Mouse (Mus musculus): ENCODE results near the gene Gm10190.
A peak's percentile ranks its signal among the peaks of the same experiment; 100 is the strongest.
"Not testable (repeated sequence)": the region's sequence is repeated elsewhere in the genome, so short reads cannot be mapped to it uniquely, and the experiment has no call there.

Gene Gm10190

DNA sequence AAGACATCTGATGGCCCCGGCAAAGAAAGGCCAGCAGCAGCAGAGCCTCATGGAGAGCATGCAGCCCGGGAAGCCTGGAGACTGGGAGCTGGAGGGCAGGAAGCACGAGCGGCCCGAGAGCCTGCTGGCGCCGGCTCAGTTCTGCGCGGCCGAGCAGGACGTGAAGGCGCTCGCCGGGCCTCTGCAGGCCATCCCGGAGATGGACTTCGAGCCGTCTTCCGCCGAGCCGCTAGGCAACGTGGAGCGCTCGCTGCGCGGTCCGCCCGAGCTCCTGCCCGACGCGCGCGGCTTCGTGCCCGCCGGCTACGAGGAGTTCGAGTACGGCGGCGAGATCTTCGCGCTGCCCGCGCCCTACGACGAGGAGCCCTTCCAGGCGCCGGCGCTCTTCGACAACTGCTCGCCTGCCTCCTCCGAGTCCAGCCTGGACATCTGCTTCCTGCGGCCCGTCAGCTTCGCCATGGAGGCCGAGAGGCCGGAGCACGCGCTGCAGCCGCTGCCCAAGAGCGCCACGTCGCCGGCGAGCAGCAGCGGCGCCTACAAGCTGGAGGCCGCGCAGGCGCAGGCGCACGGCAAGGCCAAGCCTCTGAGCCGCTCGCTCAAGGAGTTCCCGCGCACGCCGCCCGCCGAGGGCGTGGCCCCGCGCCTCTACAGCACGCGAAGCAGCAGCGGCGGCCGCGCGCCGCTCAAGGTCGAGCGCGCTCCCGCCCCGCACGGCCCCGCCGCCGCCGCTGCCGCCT lies at the start of gene Gm10190:
Gene Gm10190, minus strand, starts transcription at position 553 of the 737 bp plus-strand sequence.
- peak; percentile 90 for DNase-seq (ENCODE audit: low spot score in 2 of 2)

DNA sequence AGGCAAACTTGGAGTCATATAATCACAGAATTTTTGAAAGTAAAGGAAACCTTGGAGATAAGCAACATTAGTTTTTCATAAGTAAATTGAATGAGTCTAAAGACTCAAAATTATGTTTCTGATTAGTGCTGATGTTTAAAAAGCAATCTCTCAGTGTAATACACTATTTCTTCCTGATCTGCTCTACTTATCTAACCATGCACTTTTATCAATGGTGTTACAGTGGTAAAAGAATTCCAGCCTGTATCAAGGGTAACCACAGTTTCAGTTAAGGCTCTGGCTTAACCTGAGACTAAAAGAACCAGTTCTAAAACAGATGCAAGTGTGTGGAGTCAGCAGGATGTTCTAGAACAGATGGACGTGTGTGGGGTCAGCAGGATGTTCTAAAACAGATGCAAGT lies 47.7 kb upstream of the Gm10190 start:
- no peak for DNase-seq (ENCODE audit: low spot score in 2 of 2)

DNA sequence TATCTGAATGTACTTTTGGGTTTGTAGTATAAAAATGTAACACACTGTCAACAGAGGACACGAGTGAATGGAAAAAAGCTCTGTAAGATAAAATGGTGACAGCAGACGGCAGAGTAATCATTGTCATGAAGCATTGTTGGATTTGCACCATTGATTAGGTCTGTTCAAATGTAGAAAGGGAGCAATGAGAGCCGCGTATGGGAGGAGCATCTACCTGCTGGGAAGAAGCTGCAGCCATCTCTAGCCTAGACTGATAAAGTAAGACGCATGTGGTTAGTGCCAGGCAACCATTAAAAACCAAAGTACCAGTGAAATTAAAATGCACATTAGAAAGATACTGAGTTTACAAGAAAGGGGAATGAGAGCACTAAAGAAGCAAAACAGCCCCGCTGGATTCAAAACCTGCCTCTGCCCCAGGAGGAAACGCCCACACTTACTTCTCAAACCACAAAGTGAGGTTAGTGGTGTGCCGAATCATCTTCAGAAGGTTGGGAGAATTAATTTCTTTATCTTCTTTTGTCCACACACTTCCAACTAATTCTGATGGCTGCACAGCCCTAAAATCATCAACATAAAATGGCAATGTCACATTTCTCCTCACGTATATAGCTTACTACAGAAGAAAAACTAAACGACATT lies 45.4 kb upstream of the Gm10190 start:
- DNase-seq (ENCODE audit: low spot score in 2 of 2): no peak

DNA sequence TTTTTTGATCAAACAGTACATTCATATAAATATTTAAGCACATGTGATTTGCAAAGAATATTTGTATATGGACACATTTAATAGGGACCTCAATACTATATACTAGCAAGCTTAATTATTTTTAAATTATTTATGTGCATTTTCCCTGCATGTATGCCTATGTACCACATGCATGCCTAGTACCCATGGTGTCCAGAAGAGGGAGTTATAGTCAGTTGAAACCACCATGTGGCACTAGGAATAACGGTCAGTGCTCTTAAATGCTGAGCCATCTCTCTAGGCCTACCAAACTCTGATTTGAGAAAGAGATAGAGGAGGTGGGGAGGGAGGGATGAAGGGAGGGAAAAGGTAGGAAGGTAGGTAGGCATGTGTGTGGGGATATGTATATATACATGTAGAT lies 37.8 kb upstream of the Gm10190 start:
- no peak for DNase-seq (ENCODE audit: low spot score in 2 of 2)

GRCm38 (mm10) chr17:80398243-80398642 lies 24.9 kb upstream of the Gm10190 start:
- no peak for DNase-seq (ENCODE audit: low spot score in 2 of 2)

- DNase-seq (ENCODE audit: low spot score in 2 of 2): peak; percentile 74 to 77
Measured at GRCm38 (mm10) chr17:80391423-80392403, 18.4 kb upstream of the Gm10190 start.

DNA sequence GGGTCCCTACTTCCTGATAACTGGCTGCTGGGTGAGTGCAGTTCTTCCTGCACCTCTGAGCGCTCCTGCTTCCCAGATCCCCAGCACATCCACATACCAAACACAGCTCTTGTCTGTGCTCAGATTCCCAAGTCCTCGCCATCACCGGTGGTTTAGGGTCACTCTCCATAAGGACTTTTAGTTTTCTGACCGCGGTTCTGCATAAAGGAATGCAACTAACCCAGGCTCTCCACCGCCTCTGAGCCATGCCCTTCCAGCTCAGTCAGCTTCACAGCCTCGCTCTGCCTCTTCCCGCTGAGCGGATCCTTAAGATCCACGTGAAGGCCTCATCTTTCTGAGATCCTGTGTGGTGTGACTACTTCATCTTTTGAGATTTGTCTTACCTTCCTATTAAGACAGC lies 16.7 kb upstream of the Gm10190 start:
- no peak for DNase-seq (ENCODE audit: low spot score in 2 of 2)

DNA sequence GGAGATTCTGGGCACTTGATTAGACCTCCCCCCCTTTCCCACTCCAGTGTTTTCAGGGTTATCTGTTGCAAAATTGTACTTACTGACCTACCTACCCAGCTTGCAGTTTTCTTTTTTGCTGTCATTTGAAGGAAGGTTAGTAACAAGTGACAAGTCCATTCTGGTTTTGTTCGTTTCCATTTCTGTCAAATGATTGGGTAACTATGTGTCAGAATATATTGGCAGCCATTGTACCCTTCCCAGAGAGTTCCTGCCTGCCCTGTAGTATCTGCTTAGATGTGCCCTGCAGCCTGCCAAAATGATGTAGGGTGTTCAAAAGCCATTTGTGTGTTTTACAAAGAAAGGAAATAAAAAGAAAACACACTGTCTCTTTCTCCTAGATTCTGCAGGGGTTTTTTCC lies 12.3 kb upstream of the Gm10190 start:
- no peak for DNase-seq (ENCODE audit: low spot score in 2 of 2)

DNA sequence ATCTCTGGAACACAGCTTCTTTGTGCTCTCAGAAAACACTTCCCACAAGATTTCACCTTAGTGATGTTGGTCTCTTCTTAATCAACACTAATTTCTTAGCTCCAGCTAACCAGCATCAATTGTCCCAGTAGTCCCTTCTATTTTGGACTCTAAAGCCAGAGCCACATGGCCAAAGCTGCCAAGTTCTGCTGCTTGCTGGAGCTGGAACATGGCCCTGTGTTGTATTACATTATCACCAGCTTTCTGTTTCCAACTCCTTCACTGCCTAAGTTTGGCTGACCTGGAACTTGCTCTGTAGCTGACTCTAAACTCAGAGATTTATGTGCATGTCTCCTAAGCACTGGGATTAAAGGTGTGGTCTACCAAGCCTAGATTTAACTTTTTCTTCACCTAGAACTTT lies 5.0 kb upstream of the Gm10190 start:
- DNase-seq (ENCODE audit: low spot score in 2 of 2): not testable (repeated sequence)

- no peak for DNase-seq (ENCODE audit: low spot score in 2 of 2)
Measured at GRCm38 (mm10) chr17:80373726-80374096, 370 bp upstream of the Gm10190 start.

GRCm38 (mm10) chr17:80368606-80369005 lies 4.7 kb downstream of the Gm10190 start:
- DNase-seq (ENCODE audit: low spot score in 2 of 2): peak; percentile 10 to 14

DNA sequence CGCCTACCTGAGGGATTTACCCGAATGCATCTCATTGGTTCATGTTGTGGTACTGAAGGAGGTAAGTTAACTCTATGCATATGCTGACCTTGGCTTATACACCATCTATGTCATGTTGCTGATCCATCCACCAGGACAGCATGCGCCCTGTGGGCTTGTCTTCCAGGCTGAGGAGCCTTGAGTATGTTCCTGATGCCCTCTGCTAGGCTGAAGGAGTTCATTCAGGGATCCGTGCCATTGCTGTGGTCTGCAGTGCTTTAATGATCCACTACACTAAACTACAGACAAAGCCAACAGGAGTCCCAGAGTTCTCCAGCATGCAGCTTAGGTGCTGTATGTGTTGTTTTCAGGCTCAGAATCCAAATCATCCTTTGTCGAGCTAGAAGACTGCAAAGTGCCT lies 6.1 kb downstream of the Gm10190 start:
- no peak for DNase-seq (ENCODE audit: low spot score in 2 of 2)

DNA sequence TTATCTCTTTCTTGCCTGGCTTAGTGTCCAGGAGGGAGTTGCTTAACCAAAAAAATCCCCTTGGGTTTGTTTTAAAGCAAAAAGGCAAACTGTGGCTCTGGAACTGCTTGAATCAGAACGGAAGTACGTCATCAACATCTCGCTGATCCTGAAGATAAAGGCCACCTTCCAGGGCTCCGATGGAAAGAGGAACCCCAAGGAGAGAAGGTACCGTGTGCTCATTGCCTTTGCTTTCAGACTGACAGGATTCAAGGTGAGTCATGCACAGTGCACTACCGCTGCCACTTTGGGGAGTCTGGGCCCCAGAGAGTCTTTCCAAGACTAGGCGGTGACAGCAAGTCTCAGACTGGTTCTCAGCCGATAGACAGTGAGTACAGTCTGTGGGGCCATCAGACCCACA lies 13.1 kb downstream of the Gm10190 start:
- no peak for DNase-seq (ENCODE audit: low spot score in 2 of 2)

- no peak for DNase-seq (ENCODE audit: low spot score in 2 of 2)
Measured at GRCm38 (mm10) chr17:80347234-80347633, 26.1 kb downstream of the Gm10190 start.

- no peak for DNase-seq (ENCODE audit: low spot score in 2 of 2)
Measured at GRCm38 (mm10) chr17:80346591-80347125, 26.7 kb downstream of the Gm10190 start.

GRCm38 (mm10) chr17:80345277-80345676 lies 28.1 kb downstream of the Gm10190 start:
- DNase-seq (ENCODE audit: low spot score in 2 of 2): no peak

GRCm38 (mm10) chr17:80332386-80332785 lies 41.0 kb downstream of the Gm10190 start:
- no peak for DNase-seq (ENCODE audit: low spot score in 2 of 2)

DNA sequence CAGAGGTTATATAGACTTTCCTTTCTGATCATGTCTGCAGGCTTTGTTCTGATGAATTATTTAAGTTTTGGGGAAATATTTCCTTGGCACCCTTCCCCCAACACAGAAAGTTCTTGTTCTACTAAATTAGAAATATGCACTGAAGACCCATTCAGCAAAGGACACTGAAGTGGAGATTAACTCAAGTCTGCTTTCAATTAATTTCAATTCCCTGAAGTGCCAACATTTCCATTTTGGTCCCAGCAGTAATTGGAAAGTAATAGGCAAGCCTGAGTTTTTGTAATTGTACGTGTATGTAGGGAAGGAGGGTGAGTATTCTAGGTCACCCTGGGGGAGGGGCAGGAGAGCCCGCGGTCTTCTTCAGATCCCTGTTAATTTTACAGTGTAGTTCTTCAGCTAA lies 46.9 kb downstream of the Gm10190 start:
- DNase-seq (ENCODE audit: low spot score in 2 of 2): no peak

GRCm38 (mm10) chr17:80325456-80325855 lies 47.9 kb downstream of the Gm10190 start:
- DNase-seq (ENCODE audit: low spot score in 2 of 2): no peak

DNA sequence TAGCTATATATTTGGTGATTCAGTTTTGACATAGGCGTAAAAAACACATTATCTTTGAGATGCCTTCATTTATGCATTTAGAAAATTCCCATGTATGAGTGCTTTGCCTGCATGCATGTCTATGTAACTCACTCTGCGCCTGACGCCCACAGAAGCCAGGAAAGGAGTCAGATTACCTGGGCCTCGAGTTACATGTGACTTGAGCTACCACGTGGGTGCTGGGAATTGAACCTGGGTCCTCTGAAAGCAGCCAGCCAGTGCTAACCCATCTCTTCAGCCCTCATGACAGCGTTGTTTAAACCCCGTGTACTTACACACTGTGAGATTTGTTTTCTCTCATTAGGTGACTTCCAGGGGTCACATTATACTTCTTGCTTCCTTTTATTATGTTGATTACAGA lies 48.8 kb downstream of the Gm10190 start:
- DNase-seq (ENCODE audit: low spot score in 2 of 2): no peak

- DNase-seq (ENCODE audit: low spot score in 2 of 2): peak; percentile 2 to 15
Measured at GRCm38 (mm10) chr17:80323658-80324057, 49.7 kb downstream of the Gm10190 start.
